Mouse (Mus musculus): ENCODE data around the gene Rimkla. TPM values are rescaled to one million over a fixed set of nuclear protein-coding genes. Genes with fewer than 3 reads are reported as not detected.

The Rimkla gene
- polyA plus RNA-seq (2021; fragmentation: Nextera tagmentation): 7.2 and 7.9 TPM in 2 replicates
- long read RNA-seq, experiment 1, full-length matches to known transcripts: 3 of 7 reads
- long read RNA-seq, experiment 1, partial matches to known transcripts: 3 of 7 reads
- long read RNA-seq, experiment 1, other reads (novel, unspliced or antisense): 1 of 7 reads
- long read RNA-seq, experiment 2, full-length matches to known transcripts: 42 of 70 reads
- long read RNA-seq, experiment 2, partial matches to known transcripts: 7 of 70 reads
- long read RNA-seq, experiment 2, other reads (novel, unspliced or antisense): 21 of 70 reads

GRCm38 (mm10) chr4:119492291-119492932 is at the start of gene Rimkla:
TSS of gene Rimkla (minus strand) at chr4:119492628.

GRCm38 (mm10) chr4:119539031-119539824 is 46.8 kb upstream of the Rimkla start, which contains the start of gene Frg2f1:
TSS of gene Frg2f1 (minus strand) at chr4:119539529.

GRCm38 (mm10) chr4:119536615-119537014 is 44.2 kb upstream of the Rimkla start, which contains the start of gene Foxj3:
TSS of gene Foxj3 (plus strand) at chr4:119537004.

GRCm38 (mm10) chr4:119422294-119422964 is 70.0 kb downstream of the Rimkla start, which contains the start of the genes Ppcs and Zmynd12:
TSS of gene Ppcs (minus strand) at chr4:119422420.
TSS of gene Zmynd12 (plus strand) at chr4:119422814.

Other genes with a start within 250 kb of the Rimkla start
- gene Cldn19, start 237.2 kb downstream of the Rimkla start, polyA plus RNA-seq (2021; fragmentation: Nextera tagmentation): 1.0 and 1.2 TPM in 2 replicates
- gene Ybx1, start 198.0 kb downstream of the Rimkla start, polyA plus RNA-seq (2021; fragmentation: Nextera tagmentation): 74.6 and 93.9 TPM in 2 replicates
- gene Ppih, start 172.1 kb downstream of the Rimkla start, polyA plus RNA-seq (2021; fragmentation: Nextera tagmentation): 30.2 and 32.6 TPM in 2 replicates
- gene Ccdc30, start 77.1 kb downstream of the Rimkla start, polyA plus RNA-seq (2021; fragmentation: Nextera tagmentation): 12.6 and 14.4 TPM in 2 replicates
- gene Ppcs, start 70.2 kb downstream of the Rimkla start, polyA plus RNA-seq (2021; fragmentation: Nextera tagmentation): 15.0 and 19.0 TPM in 2 replicates
- gene Zmynd12, start 69.8 kb downstream of the Rimkla start, polyA plus RNA-seq (2021; fragmentation: Nextera tagmentation): 0.40 and 0.59 TPM in 2 replicates
- 27.3 and 32.5 TPM in 2 replicates for gene Foxj3, start 44.4 kb upstream of the Rimkla start, polyA plus RNA-seq (2021; fragmentation: Nextera tagmentation)
- gene Frg2f1, start 46.9 kb upstream of the Rimkla start, polyA plus RNA-seq (2021; fragmentation: Nextera tagmentation): 5.4 and 6.6 TPM in 2 replicates
- gene Guca2a, start 145.1 kb upstream of the Rimkla start, polyA plus RNA-seq (2021; fragmentation: Nextera tagmentation): not detected in 2 replicates
- not detected in 2 replicates for gene Guca2b, start 166.3 kb upstream of the Rimkla start, polyA plus RNA-seq (2021; fragmentation: Nextera tagmentation)
- 27.7 and 37.0 TPM in 2 replicates for gene Hivep3, start 241.2 kb upstream of the Rimkla start, polyA plus RNA-seq (2021; fragmentation: Nextera tagmentation)